Mouse (Mus musculus): Measurements from ENCODE around the gene Mill2. TPM values are rescaled to one million over a fixed set of nuclear protein-coding genes. Genes with fewer than 3 reads are reported as not detected.

The Mill2 gene
- total RNA-seq, 2 experiments from 2014 or later: 1.8 to 3.0 TPM

GRCm38 (mm10) chr7:18873253-18873652 lies 33.5 kb downstream of the Mill2 start:
- peak; percentile 61 for DNase-seq (ENCODE audit: low spot score)

- DNase-seq (ENCODE audit: low spot score): no peak
These were observed 35.6 kb downstream of the Mill2 start for GRCm38 (mm10) chr7:18875372-18875771.

GRCm38 (mm10) chr7:18878691-18879090 lies 38.9 kb downstream of the Mill2 start:
- no peak for DNase-seq (ENCODE audit: low spot score)

- no peak for DNase-seq (ENCODE audit: low spot score)
These were observed 44.4 kb downstream of the Mill2 start for GRCm38 (mm10) chr7:18883991-18884744.

- DNase-seq (ENCODE audit: low spot score): no peak
These were observed 45.1 kb downstream of the Mill2 start for GRCm38 (mm10) chr7:18884745-18885422.

- DNase-seq (ENCODE audit: low spot score): no peak
These were observed 47.2 kb downstream of the Mill2 start for GRCm38 (mm10) chr7:18886963-18887362.

- DNase-seq (ENCODE audit: low spot score): no peak
These were observed 51.1 kb downstream of the Mill2 start for GRCm38 (mm10) chr7:18890848-18891247.

GRCm38 (mm10) chr7:18891872-18892599 lies 52.3 kb downstream of the Mill2 start:
- DNase-seq (ENCODE audit: low spot score): peak; percentile 81

GRCm38 (mm10) chr7:18893009-18893408 lies 53.2 kb downstream of the Mill2 start:
- no peak for DNase-seq (ENCODE audit: low spot score)

GRCm38 (mm10) chr7:18893651-18894430 lies 54.1 kb downstream of the Mill2 start:
- DNase-seq (ENCODE audit: low spot score): peak; percentile 54

- DNase-seq (ENCODE audit: low spot score): peak; percentile 43
These were observed 56.8 kb downstream of the Mill2 start for GRCm38 (mm10) chr7:18896536-18896935.

GRCm38 (mm10) chr7:18900513-18900912 lies 60.7 kb downstream of the Mill2 start:
- no peak for DNase-seq (ENCODE audit: low spot score)

- no peak for DNase-seq (ENCODE audit: low spot score)
These were observed 62.7 kb downstream of the Mill2 start for GRCm38 (mm10) chr7:18902486-18902885.

- DNase-seq (ENCODE audit: low spot score): no peak
These were observed 65.2 kb downstream of the Mill2 start for GRCm38 (mm10) chr7:18904971-18905370.

- no peak for DNase-seq (ENCODE audit: low spot score)
These were observed 70.0 kb downstream of the Mill2 start for GRCm38 (mm10) chr7:18909797-18910196.

GRCm38 (mm10) chr7:18910241-18910831 lies 70.6 kb downstream of the Mill2 start, which contains the start of gene Ccdc61:
Gene Ccdc61, minus strand, starts transcription at chr7:18910415.
- peak; percentile 98 for DNase-seq (ENCODE audit: low spot score)

Other genes with a start within 250 kb of the Mill2 start
- gene Psg23, start 223.5 kb upstream of the Mill2 start, total RNA-seq (2021): not detected
- not detected for gene Psg21, start 183.2 kb upstream of the Mill2 start, total RNA-seq (2021)
- not detected for gene Psg20, start 153.8 kb upstream of the Mill2 start, total RNA-seq (2021)
- not detected for gene Psg22, start 121.9 kb upstream of the Mill2 start, total RNA-seq (2021)
- gene Psg19, start 41.4 kb upstream of the Mill2 start, total RNA-seq (2021): not detected
- gene Psg17, start 18.4 kb upstream of the Mill2 start, total RNA-seq (2021): not detected
- under 1 TPM in 1 of 2 experiments, not detected in 1; 0.37 TPM for gene Pglyrp1, start 31.4 kb downstream of the Mill2 start, total RNA-seq (2021)
- 1 to 10 TPM; 3.6 to 5.6 TPM for gene Ccdc61, start 70.4 kb downstream of the Mill2 start, total RNA-seq (2021)
- 1 to 10 TPM; 1.1 to 1.9 TPM for gene Nova2, start 85.9 kb downstream of the Mill2 start, total RNA-seq (2021)
- not detected for gene Nanos2, start 147.4 kb downstream of the Mill2 start, total RNA-seq (2021)
- 1 to 10 TPM; 8.7 to 8.9 TPM for gene Mypop, start 151.3 kb downstream of the Mill2 start, total RNA-seq (2021)
- 10 to 100 TPM; 18.3 to 18.5 TPM for gene Irf2bp1, start 164.1 kb downstream of the Mill2 start, total RNA-seq (2021)
- gene Foxa3, start 183.6 kb downstream of the Mill2 start, total RNA-seq (2021): under 1 TPM in 1 of 2 experiments, not detected in 1; 0.09 TPM
- 10 to 100 TPM; 74.1 to 74.6 TPM for gene Sympk, start 184.4 kb downstream of the Mill2 start, total RNA-seq (2021)
- gene Rsph6a, start 214.7 kb downstream of the Mill2 start, total RNA-seq (2021): not detected
- gene Dmwd, start 236.3 kb downstream of the Mill2 start, total RNA-seq (2021): 10 to 100 TPM; 33.8 to 39.1 TPM
- 100 to 1,000 TPM; 232 to 265 TPM for gene Dmpk, start 243.9 kb downstream of the Mill2 start, total RNA-seq (2021)

Measured in gastrocnemius, adult 18-20 months (tissue).